Mouse (Mus musculus) gastrocnemius, adult 8-10 months (tissue): ENCODE results near the gene Odf2. TPM values are rescaled to one million over a fixed set of nuclear protein-coding genes. Genes with fewer than 3 reads are reported as not detected.

Source experiments
- DNase-seq, 2 experiments: peaks; one replicate each; pipeline ENCODE4 v3.0.0; 2022; ENCODE audit warnings: low spot score in 2 of 2
- total RNA-seq, 4 experiments: library from RNA; stranded (reverse); gene quantifications; 2 replicates each; pipeline ENCODE4 v1.2.4; 2022

The Odf2 gene
- total RNA-seq, result 10 to 100 TPM in 3 of 4 experiments, 1 to 10 TPM in 1; 9.9 to 12.1 (median 11.1) TPM

GRCm38 (mm10) chr2:29889066-29889944 lies at the start of gene Odf2:
Gene Odf2 (plus strand): TSS chr2:29889221.
- peak; percentile 99 to 100 for DNase-seq

DNA sequence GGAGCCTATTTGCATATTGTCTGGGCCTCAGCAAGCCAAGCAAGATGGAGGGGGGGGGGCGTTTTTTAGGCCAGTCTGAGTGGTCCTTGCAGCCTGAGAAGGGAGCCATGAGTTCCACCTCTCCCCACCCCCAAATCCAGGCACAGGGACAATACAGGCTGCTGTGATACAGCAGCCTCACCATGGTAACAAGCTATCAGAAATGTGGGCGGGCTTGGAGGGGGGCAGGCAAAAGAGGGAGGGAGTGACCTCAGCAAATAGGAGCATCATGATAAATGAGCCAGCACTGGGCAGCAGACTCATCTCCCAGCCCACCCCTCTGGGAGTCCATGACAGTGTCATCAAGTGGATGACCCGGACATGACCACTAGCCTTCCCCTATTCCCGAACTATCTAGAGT lies 49.6 kb upstream of the Odf2 start:
- no peak for DNase-seq

DNA sequence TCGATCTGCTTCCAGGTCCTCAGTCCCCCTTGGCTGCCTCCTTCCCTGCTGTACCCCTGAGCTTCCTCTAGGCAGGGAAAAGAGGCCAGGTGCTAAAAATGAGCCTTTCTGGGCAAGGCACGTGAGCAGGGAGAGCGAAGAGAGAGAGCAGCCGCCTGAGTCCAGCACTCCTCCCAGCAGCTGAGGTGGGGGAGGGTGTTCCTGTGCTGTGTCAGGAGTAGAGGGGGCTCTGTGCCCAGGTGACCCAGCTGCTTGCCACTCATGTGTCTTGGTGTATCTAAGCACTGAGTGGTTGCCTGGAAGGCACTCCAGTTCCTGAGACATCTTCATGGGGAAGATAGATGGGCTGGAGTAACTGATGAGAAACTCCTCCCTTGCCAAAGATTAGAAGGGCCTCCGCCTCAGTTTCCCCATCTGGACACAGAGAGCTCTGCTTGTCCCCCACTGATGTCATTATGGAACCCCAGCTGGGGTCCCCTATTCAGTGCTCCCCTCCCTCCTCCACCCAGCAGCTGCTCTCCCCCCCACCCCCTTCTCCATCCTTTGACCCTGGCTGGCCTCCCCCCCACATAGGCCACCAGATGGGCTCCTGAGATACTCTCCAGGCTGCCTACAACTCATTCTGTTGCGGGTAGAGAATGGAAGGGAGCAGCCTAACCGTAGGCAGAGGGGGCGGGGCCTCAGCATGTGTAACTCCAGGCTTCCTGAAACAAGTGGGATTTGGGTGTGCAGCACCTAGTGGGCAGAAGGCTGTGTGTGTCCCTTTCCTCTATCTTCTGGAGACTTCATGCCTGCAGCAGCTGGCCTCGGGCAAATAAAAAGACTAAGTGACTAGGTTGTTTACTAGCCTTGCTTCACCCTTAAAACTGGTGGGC lies 45.6 kb upstream of the Odf2 start:
- no peak for DNase-seq

DNA sequence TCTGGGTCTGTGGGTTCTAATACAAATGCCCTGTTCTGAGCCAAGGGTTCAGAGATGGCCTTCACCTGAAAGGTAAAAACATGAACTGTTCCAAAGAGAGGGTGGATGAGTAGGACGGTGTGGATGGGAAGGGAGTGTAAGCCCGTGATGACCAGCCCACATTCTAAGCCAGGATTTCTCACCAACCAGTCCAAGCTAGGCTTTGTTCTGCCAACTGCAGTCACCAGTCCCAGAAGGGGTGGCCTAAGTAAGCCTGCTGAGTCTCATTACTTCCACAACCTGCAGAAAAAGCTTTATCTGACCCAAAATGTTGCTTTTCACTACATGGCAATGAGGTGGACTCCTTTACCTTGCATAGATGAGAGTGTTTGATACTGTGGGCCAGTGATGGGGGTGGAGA lies 44.9 kb upstream of the Odf2 start:
- no peak for DNase-seq

DNA sequence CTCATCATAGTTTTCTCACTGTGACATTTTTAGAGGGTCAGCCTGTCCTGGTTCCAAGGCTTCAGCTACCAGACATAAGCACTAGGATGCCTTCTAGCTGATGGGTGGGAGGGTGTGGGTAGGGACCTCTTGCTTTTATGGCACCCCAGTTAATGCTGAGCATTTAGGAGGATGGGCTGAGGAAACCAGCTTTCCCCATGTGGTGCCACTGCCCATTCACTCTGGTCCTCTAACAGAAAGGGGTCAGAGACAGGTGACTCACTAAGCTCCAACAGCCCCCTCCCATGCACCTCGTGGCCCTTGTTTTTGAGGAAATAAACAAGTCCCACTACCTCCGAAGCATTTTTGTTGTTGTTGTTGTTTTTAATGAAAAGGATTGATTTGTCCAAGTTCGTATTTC lies 44.4 kb upstream of the Odf2 start:
- DNase-seq, result no peak

GRCm38 (mm10) chr2:29845636-29846035 lies 43.4 kb upstream of the Odf2 start:
- no peak for DNase-seq

- no peak for DNase-seq
These were observed 42.8 kb upstream of the Odf2 start for GRCm38 (mm10) chr2:29846061-29846853.

DNA sequence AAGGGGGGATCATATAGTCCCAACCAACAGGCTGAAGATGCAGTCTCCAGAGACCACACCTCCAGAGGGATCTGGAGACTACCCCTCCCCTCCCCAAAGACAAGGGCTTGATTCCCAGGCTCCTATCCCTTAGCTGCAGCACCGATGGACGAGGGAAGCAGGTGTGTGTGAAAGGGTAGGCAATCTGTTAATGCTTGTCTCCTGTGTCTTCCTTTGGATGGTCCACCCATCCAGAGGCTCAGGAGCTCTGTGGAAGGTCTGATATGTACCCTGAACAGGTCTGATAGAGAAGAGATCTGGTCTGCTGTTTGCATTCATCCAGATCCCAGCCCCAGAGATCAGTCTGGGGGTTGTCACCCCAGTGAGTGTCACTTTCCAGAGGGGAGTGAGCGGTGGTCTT lies 42.1 kb upstream of the Odf2 start:
- no peak for DNase-seq

DNA sequence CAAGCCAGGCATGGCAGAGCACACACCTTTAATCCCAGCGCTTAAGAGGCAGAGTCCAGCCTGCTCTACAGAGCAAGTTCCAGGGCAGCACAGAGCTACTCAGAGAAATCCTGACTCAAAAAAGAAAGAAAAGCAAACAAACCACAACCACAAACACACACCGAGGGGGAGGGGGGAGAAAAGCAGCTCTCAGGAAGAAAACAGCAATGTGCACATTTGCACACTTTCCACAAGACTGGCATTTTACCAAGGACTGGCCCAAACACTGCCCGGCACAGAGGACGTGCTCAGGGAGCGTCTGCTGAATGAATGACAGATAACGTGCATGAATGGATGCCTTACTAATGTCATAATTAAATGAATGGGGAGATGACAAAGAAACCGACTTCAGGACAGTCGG lies 40.0 kb upstream of the Odf2 start:
- DNase-seq, result no peak

DNA sequence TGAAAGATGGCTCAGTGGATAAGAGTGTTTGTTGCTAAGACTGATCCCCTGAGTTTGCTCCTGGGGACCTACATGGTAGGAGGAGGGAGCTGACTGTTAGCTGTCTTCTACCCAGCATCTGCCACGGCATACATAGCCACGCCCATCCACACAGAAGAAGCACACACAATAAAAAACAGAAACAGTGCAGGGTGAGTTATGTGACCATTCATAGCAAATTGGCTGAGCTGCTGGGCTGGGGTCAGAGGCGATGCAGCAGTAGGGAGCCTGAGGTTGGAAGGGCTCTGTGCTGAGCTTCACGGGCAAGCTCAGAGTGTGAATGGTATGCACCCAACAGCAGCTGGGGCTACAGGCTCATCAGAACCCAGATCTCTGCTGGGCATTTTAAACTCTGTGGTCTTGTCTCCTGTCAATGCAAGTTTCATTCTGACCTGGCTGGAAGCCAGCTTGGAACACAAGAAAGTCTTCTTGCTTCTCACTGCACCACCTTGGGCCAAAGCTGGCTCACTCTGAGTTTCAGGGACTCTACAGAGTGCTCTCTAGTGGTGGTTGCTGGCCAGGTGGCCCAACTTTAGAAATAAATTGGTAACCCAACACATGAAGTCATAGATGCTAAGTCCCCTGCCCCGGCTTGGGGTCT lies 39.1 kb upstream of the Odf2 start:
- DNase-seq, result no peak

GRCm38 (mm10) chr2:29852957-29853485 lies 36.0 kb upstream of the Odf2 start:
- no peak for DNase-seq

GRCm38 (mm10) chr2:29853736-29854135 lies 35.3 kb upstream of the Odf2 start:
- no peak for DNase-seq

DNA sequence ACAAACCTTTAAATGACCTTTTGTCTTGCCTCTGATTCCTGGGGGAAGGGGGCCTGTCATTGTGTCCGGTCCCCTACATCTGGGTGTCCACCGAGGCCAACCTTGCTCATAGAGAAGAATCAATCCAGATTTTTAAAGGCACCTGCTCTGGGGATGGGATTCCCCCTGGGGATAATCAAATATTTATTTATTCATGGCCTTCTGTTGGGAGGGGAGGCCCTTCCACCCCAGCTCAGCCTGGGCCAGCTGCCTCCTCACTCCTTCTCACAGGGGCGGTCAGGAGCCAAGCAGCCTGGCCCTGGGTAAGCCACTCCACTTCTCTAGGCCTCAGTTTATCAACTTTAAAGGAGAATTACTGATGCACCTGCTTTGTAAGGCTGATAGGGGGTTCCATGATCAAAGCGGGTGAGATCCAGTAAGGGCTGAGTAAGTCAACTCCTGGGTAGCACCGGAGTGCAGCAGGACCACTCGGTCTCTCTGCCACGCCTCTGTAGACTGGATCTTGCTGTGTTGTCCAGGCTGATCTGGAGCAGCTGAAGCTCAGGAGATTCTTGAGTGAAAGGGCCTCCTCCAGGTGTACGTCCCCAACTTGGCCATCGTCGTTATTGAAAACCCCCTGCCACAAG lies 33.3 kb upstream of the Odf2 start:
- no peak for DNase-seq

GRCm38 (mm10) chr2:29856451-29857260 lies 32.4 kb upstream of the Odf2 start:
- no peak for DNase-seq

- DNase-seq, result no peak
These were observed 31.7 kb upstream of the Odf2 start for GRCm38 (mm10) chr2:29857341-29857740.

DNA sequence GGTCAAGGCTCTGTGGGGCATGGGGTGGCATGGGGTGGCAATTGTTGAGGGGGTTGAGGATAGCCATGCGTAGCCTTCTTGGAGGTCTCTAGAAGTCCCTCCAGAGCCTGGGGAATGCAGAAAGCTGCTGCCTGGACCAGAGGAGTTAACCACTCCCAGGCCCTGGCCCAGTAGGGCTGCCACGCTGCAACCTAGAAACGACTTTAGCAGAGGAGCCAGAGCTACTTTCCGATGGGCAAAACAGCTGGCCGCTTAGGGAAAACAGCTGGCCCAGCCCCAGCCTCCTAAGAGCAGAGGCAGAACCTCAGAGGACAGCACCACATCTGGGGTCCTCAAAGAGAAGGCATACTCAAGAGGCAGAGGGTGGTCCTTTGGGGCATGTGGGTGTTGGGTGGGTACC lies 31.1 kb upstream of the Odf2 start:
- DNase-seq, result no peak

- DNase-seq, result no peak
These were observed 30.1 kb upstream of the Odf2 start for GRCm38 (mm10) chr2:29858748-29859473.

DNA sequence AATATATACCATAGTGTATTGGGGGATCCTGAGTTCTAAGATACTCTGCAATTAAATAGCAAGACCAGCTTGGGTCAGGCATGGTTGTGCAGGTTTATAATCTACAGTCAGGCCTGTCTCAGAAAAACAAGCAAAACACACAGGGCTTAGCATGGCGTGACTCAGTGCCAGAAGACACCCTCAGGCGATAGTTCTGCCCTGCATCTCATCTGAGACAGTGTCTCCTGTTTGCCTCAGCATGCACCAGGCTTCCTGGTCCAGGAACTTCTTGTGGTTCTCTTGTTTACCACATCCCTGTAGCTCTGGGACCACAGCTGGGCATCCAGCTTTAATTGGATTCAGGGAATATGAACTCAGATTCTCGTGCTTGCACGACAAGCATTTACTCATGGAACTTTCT lies 23.9 kb upstream of the Odf2 start:
- DNase-seq, result no peak
